In the genomic region with DNA sequence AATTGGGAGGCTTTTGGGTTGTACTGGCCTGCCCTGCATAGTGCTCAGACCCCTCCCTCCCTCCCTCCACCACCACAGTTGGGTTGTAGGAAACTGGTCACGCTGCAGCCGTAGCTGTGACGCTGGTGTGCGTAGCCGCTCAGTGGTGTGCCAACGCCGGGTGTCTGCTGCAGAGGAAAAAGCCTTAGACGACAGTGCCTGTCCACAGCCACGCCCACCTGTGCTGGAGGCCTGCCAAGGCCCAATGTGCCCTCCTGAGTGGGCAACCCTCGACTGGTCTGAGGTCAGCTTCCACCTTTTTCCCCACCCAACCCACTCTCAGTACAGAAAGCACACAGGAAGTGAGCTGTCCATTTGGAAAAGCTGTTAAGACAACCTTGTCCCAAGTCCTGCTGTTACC, we compare ENCODE assay signal across 17 mouse cellular contexts. TPM values are rescaled to one million over a fixed set of nuclear protein-coding genes. Genes with fewer than 3 reads are reported as not detected.
A peak's percentile ranks its signal among the peaks of the same experiment; 100 is the strongest.
DNase-seq lines count a peak whose midpoint lies in the region; TF ChIP-seq lines count a peak whose summit lies in the region.
"Had no signal": no experiment of that assay in that cellular context is flagged by ENCODE, and none has a peak within 500 bp of the region (broad histone marks: within the 10 kb centered on the region; RNA-seq: fewer than 3 reads in every experiment).

No protein-coding gene starts in this region.

- H3K4me3 ChIP-seq in cerebellum, adult 2 months (replicated peaks; ENCODE audit: insufficient read depth, low read depth, low read length), result no peak overlapping the region
- H3K4me3 ChIP-seq: embryonic facial prominence, embryonic 13.5 days; forebrain, embryonic 12.5 days; heart, embryonic 13.5 days; hindbrain, embryonic 15.5 days had no signal

- no peaks in the 10 kb centered on the region for H3K27me3 ChIP-seq in cerebellum, adult 2 months (ENCODE audit: control insufficient read depth, insufficient read depth, low read length)
- H3K27me3 ChIP-seq: embryonic facial prominence, embryonic 13.5 days; forebrain, embryonic 12.5 days; heart, embryonic 13.5 days; hindbrain, embryonic 15.5 days had no signal

- DNase-seq in cerebellum, adult 2 months, result peak; percentile 38 to 44
- no peak for DNase-seq in cerebellum, postnatal 4 days (ENCODE audit: low spot score in 2 of 2)
- peak; percentile 17 for DNase-seq in gastrocnemius, postnatal 14 days
- DNase-seq in gastrocnemius, adult 18-20 months (ENCODE audit: low spot score), result no peak
- peak; percentile 62 for DNase-seq in testis, postnatal 10 days (ENCODE audit: low spot score)
- DNase-seq in testis, postnatal 14 days (ENCODE audit: low spot score), result no peak
- no peak for DNase-seq in ovary, postnatal 14 days (ENCODE audit: low spot score)
- DNase-seq: adrenal gland, postnatal 14 days; B cell, adult 2 months; embryo, embryonic 11 days; gastrocnemius, postnatal 25 days; heart, adult 11 months; heart, postnatal 36 days had no signal

- peaks cover 32% of the 10 kb centered on the region for H3K4me1 ChIP-seq in cerebellum, adult 2 months (ENCODE audit: control insufficient read depth, insufficient read depth, low read length)
- H3K4me1 ChIP-seq: embryonic facial prominence, embryonic 13.5 days; forebrain, embryonic 12.5 days; heart, embryonic 13.5 days; hindbrain, embryonic 15.5 days had no signal

- no peak overlapping the region for H3K27ac ChIP-seq in cerebellum, adult 2 months (ENCODE audit: insufficient read depth, low read length)
- H3K27ac ChIP-seq: embryonic facial prominence, embryonic 13.5 days; forebrain, embryonic 12.5 days; heart, embryonic 13.5 days; hindbrain, embryonic 15.5 days had no signal

- intact Hi-C loops in gastrocnemius, postnatal 14 days (cut with DNase I; ENCODE audit: low total_unique reads), result no loop called here

- no peak for TF ChIP-seq CTCF in cerebellum, adult 2 months (IDR thresholded peaks at IDR 0.05; ENCODE audit: borderline replicate concordance, insufficient read depth, low read depth, low read length)

- TF ChIP-seq POLR2A in cerebellum, adult 2 months (IDR thresholded peaks at IDR 0.05; ENCODE audit: borderline replicate concordance, insufficient read depth, low read length), result no peak

- WGBS in cerebellum, adult 2 months, result 55% methylated on average over 10 of the region's 10 CpGs

RNA-seq across cellular contexts. Expression of gene Myo1f, which starts 5.1 kb away (rescaled TPM):
- 0.86 and 1.0 TPM in 2 replicates for polyA plus RNA-seq in cerebellum, adult 2 months (2012; rRNA removed)
- 1 to 10 TPM in 1 of 2 experiments, under 1 TPM in 1; 0.93 to 1.4 TPM for total RNA-seq in gastrocnemius, postnatal 14 days (2021)
- total RNA-seq in gastrocnemius, adult 18-20 months (2021), result under 1 TPM; 0.76 to 0.94 TPM

RNA-seq across cellular contexts. Expression of gene Adamts10, which starts 26.4 kb away (rescaled TPM):
- 205 and 251 TPM in 2 replicates for polyA plus RNA-seq in cerebellum, adult 2 months (2012; rRNA removed)
- total RNA-seq in gastrocnemius, postnatal 14 days (2021), result 10 to 100 TPM; 17.3 to 19.1 TPM
- total RNA-seq in gastrocnemius, adult 18-20 months (2021), result 1 to 10 TPM; 4.7 TPM

Comparison
In these comparisons a context has a peak if more than half of its experiments do, and no peak if none do; other contexts are left out.
1. DNase-seq: peak in cerebellum, adult 2 months (2 of 2), gastrocnemius, postnatal 14 days (single experiment) and testis, postnatal 10 days (single experiment); none in cerebellum, postnatal 4 days (0 of 2), gastrocnemius, adult 18-20 months (single experiment), testis, postnatal 14 days (single experiment) and ovary, postnatal 14 days (single experiment).